Mouse (Mus musculus): ENCODE results near the gene Uhrf1bp1. TPM values are rescaled to one million over a fixed set of nuclear protein-coding genes. Genes with fewer than 3 reads are reported as not detected.

Uhrf1bp1 gene
- total RNA-seq (2021), result 10 to 100 TPM; 14.0 to 14.8 TPM

- DNase-seq (ENCODE audit: low spot score), result peak; percentile 43
- intact Hi-C loops (cut with DNase I), result no loop called here
These were observed at the start of gene Uhrf1bp1 for GRCm38 (mm10) chr17:27856265-27856797. TSS of gene Uhrf1bp1 (plus strand) at chr17:27856441.

DNA sequence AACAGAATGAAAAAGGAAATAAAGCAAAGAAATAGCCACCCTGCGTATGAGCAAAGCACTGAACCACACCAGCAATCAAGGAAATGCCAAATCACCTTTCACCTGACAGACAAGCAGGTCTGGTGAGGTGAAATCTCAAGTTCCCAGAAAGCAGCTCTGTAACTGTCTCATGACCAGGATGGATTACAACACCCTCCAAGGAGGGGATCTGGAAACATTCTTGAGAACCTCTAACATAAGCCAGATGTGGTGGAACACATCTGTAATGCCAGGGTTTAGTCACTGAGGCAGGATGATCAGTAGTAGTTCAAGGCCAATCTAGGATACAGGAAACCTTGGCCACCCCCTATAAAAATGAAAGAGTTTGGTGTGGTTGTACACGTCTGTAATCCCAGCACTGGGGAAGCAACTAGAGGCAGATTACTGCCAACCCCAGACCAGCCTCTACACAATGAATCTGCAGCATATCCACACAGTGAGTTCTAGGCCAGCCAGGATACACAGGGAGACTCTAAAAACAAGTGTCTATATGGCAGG lies 48.6 kb upstream of the Uhrf1bp1 start:
- intact Hi-C loops (cut with DNase I), result no loop called here
- DNase-seq (ENCODE audit: low spot score), result no peak

DNA sequence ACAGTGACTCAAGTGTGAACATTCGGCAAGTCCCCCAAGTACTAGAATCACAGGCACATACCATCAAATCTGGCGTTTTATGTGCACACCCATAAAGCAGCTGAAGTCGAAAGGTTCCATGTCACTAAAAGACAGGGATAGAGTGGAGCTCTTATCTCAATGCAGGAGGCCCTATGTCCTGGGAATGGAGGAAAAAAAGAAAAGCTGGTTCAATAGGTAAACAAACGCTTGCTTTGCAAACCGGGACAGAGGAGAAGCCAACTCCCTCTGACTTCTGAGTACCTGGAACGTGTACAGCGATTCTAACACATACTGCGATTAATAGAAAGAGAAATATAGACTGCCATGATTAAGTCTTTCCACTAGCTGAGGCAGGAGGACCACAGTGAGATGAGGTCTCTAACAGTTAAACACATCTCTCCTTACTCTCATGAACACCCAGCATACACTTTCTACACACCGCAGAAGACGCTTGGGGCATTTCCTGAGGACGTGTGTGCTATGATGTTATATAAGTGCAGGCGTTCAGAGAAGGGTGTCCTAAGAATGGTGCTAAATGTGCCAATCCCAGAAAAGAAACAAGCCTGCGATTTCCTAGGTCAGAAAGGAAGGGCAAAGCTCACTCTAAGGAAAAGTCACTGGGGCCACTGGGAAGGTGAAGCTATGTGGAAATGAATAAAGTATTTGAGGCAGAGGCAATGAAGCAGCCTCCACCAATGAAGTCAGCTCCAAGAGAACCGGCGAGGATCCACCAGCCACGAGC lies 45.5 kb upstream of the Uhrf1bp1 start:
- no peak for DNase-seq (ENCODE audit: low spot score)
- intact Hi-C loops (cut with DNase I), result loop anchor here (5.0 kb wide), 1 partner anchor 42 kb away; no protein-coding TSS in a partner anchor

DNA sequence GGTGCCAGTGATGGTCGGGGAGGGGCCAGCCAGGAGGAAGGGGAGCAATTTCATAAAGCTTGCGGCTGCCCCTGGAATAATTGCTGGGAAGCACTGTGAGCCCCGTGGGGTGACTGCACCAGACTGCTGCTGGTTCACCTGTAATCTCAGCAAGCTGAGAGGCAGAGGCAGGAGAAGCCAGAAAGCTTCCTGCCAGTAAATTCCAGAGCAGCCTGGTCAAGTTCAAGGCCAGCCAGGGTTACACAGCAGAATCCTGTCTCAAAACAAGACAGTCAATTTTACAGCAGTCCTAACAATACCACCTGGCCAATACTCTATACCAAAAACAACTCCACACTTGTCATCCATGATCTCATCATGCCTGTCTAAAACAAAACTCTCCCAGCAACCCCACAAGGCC lies 44.3 kb upstream of the Uhrf1bp1 start:
- no peak for DNase-seq (ENCODE audit: low spot score)
- intact Hi-C loops (cut with DNase I), result loop anchor here (5.0 kb wide), 1 partner anchor 40 kb away; no protein-coding TSS in a partner anchor

DNA sequence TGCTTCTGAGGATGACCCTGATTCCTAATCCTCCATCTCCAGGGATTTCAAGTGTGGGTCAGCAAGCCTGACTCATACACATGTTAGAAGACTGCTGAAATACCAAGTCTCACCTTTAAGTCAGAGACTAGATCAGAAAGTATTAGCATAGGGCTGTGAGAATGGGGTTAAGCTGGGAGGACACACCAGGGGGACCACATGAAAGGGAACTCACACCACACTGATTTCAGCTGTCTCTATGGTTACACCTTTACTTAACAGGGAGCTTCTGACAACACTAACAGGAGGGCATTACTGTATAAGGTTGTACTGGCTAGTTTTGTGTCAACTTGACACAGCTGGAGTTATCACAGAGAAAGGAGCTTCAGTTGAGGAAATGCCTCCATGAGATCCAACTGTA lies 41.6 kb upstream of the Uhrf1bp1 start:
- no peak for DNase-seq (ENCODE audit: low spot score)

DNA sequence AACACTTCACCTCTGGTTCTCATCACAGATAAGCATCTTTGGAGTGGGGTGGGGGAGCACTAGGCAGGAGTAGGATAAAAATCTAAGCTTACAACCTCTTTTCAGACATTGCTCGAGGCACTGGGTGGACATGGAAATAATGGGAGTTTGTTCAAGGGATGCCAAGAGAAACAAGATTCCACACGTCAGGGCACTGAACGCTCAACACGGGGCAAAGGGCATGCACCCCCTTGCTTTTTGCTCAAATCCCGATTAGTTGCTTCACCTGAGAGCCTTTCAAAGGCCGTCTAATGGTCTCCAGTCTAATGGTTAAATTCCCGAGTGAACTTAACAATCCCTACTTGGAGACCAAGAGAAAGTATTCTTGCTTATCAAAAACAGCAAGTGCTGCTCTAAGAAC lies 37.2 kb upstream of the Uhrf1bp1 start:
- intact Hi-C loops (cut with DNase I), result no loop called here
- no peak for DNase-seq (ENCODE audit: low spot score)

More for the DNA sequence above, 41.6 kb upstream of the Uhrf1bp1 start:
- intact Hi-C loops (cut with DNase I), result loop anchor here (5.0 kb wide), 1 partner anchor 38 kb away; no protein-coding TSS in a partner anchor

- intact Hi-C loops (cut with DNase I), result no loop called here
- DNase-seq (ENCODE audit: low spot score), result no peak
These were observed 36.7 kb upstream of the Uhrf1bp1 start for GRCm38 (mm10) chr17:27819521-27819970.

GRCm38 (mm10) chr17:27819971-27820567 lies 36.2 kb upstream of the Uhrf1bp1 start:
- intact Hi-C loops (cut with DNase I), result loop anchor here (1.0 kb wide), 1 partner anchor 19 kb away; no protein-coding TSS in a partner anchor
- peak; percentile 41 for DNase-seq (ENCODE audit: low spot score)

- intact Hi-C loops (cut with DNase I), result loop anchor here (1.0 kb wide), 1 partner anchor 19 kb away; no protein-coding TSS in a partner anchor
- DNase-seq (ENCODE audit: low spot score), result peak; percentile 96
These were observed 35.5 kb upstream of the Uhrf1bp1 start, which contains the start of gene D17Wsu92e for GRCm38 (mm10) chr17:27820568-27821406. TSS of gene D17Wsu92e (minus strand) at chr17:27820648.

- DNase-seq (ENCODE audit: low spot score), result no peak
- intact Hi-C loops (cut with DNase I), result no loop called here
These were observed 34.6 kb upstream of the Uhrf1bp1 start for GRCm38 (mm10) chr17:27821407-27822338.

GRCm38 (mm10) chr17:27823142-27823905 lies 32.9 kb upstream of the Uhrf1bp1 start:
- DNase-seq (ENCODE audit: low spot score), result no peak
- intact Hi-C loops (cut with DNase I), result no loop called here

DNA sequence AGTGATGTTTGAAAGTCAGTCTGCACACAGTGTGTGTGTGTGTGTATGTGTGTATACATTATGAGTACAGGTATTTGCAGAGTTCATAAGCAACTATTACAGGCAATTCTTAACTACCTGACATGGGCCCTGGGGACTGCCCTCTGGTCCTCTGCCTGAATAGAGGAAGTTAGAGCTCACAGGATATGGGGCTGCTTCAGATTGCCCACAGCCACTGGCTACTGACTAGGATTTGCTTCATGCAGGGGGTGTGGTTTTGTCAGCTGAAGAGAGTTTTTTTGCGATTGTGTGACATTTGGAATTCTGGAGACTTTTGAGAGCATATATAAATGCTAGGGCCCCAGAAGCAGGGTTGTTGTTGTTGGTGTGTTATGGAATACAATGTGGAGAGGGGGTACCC lies 31.3 kb upstream of the Uhrf1bp1 start:
- no peak for DNase-seq (ENCODE audit: low spot score)
- intact Hi-C loops (cut with DNase I), result no loop called here

- DNase-seq (ENCODE audit: low spot score), result no peak
- intact Hi-C loops (cut with DNase I), result no loop called here
These were observed 30.7 kb upstream of the Uhrf1bp1 start for GRCm38 (mm10) chr17:27825539-27825938.

DNA sequence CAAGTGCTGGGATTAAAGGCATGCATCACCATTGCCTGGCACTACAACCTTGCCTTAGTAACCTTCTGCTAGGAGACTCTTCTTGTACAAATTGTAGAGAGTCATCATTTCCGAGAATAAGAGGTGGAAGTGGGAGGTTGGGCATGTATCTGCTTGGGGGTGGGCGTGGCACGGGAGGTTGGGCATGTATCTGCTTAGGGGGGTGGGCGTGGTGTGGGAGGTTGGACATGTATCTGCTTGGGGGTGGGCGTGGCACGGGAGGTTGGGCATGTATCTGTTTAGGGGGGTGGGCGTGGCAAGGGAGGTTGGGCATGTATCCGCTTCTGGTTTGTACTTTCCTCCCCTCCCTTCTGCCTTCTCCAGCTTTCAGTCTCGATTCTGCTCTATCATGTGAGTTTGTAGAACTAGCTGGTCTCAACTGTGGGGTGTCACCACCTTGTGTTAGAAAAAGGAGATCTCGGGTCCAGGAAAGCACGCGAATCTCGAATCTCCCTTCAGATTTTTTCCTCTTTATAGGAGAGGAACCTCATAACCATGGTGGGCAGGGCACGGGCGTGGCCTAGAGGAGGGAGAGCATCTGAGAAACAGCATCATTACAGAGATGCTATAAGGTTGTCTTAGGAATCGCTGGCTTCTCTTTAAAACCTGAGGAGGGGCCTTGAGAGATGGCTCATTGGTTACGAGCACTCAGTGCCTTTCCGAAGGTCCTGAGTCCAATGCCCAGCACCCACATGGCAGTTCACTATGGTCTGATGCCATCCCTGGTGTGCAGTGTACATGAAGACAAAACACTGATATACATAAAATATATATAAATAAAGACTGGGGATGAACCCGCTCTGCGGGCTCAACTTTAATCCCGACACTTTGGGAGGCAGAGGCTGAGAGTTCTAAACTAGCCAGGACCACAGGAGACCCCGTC lies 30.0 kb upstream of the Uhrf1bp1 start:
- peak; percentile 44 for DNase-seq (ENCODE audit: low spot score)
- intact Hi-C loops (cut with DNase I), result no loop called here

- peak; percentile 40 for DNase-seq (ENCODE audit: low spot score)
- intact Hi-C loops (cut with DNase I), result no loop called here
These were observed 29.3 kb upstream of the Uhrf1bp1 start for GRCm38 (mm10) chr17:27826908-27827383.

DNA sequence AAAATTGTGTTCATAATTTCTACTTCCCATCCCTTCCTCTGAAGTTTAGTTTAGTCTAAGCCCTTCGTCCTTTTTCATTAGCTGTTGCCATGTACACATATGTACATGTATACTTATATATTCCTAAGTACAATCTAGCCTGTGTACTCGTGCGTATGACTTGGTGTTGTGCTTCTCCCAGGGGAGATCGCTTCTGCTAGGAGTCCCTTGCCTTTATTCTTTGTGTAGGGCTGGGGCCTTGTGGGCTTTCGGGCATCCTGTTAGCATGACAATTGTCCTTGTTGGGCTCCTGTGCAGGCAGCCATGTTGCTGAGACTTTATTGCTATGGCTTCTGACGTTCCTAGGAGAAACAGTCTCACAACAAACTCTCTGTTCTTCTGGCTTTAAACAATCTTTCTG lies 28.7 kb upstream of the Uhrf1bp1 start:
- intact Hi-C loops (cut with DNase I), result no loop called here
- DNase-seq (ENCODE audit: low spot score), result no peak

DNA sequence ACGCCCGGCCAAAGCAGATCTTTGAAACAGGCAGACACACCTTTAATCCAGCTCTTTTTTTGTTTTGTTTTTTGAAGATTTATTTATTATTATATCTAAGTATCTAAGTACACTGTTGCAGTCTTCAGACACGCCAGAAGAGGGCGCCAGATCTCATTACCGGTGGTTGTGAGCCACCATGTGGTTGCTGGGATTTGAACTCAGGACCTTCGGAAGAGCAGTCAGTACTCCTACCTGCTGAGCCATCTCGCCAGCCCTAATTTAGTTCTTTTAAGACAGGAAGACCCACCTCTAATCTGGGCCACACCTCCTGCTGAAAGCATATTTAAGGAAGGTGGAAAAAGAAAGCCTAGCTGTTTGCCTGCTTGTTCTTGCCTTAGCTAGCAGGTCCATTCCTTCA lies 25.8 kb upstream of the Uhrf1bp1 start:
- no peak for DNase-seq (ENCODE audit: low spot score)
- intact Hi-C loops (cut with DNase I), result no loop called here
